Mouse (Mus musculus) ovary, postnatal 14 days (tissue): Measurements from ENCODE around the gene App.

Source experiments
- DNase-seq: peaks from one replicate; pipeline ENCODE4 v3.0.0; 2022; ENCODE audit warnings: low spot score

The App gene

DNA sequence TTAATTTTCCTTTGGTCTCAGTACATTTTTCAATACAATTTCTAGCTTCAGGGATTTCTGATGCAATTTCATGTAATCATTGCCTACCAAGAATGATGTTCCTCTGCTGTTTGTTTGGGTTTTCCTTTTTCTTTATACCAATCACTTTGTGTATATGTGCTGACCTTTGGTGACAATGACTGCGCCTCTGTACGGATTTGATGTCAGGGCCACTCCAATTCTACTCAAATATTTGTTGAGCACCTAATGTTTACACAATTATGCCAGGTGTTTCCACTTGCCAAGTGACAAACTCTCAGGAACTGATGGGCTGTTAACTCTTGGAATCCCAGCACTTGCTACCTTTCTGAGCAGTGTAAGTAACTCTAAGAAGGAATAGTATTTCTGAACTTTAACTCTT lies 98.2 kb downstream of the App start:
- no peak for DNase-seq

DNA sequence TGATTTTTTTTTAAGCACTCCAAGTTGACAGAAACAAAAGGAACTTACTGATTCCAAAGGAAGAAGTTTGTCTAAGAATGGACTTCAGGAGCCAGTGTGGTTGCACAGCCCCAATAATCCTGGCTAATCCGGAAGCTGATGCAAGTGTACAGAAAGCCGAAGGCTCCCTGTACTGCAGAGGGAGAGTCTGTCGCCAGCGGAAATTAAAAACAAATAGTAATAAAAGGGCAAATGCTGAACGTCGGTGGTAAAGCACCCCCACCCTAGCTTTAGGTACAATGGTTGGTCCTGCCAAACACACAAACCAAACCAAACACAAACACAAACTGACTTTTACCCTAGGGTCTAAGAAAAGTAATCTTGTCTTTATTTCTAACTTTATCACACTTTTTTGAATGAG lies 98.7 kb downstream of the App start:
- DNase-seq, result no peak

DNA sequence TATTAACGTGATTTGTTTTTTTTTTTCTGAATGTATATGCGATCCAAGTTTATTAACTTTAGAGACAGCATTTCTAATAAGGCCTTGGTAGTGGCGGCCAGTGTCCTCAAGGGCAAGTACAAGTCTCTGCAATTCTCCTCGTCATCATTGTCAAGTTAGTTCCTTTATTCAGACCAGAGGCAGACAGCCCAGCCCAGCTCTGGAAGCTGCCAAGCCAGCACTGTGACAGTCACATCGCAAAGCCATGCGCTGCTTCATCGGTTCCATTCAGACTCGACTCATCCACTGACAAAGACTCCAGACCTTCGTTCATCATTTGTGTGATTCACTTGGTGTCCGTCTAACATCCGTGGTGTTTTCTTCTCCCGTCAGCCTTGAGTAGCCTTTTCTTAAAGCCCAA lies 100.9 kb downstream of the App start:
- no peak for DNase-seq

- DNase-seq, result no peak
Observed at GRCm38 (mm10) chr16:85071791-85072190, 101.8 kb downstream of the App start.

DNA sequence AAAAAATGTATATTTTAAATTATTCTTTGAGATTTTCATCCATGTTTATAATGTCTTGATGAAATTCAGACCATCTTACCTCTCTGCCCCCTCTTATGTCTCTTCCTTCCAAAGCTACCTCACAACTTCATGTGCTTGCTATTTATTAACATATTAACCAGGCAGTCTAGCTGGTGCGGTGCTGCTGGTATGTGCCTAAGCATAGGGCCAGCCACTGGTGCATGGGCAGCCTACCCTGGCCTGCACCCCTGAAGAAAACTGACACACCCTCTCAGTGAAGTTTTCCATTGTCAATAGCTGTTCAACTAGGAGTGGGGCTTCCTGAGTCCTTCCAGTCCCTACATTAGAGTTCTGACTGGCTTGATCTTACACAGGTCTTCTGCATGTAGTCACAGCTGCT lies 102.3 kb downstream of the App start:
- DNase-seq, result no peak

GRCm38 (mm10) chr16:85067254-85067893 lies 106.2 kb downstream of the App start:
- DNase-seq, result no peak

DNA sequence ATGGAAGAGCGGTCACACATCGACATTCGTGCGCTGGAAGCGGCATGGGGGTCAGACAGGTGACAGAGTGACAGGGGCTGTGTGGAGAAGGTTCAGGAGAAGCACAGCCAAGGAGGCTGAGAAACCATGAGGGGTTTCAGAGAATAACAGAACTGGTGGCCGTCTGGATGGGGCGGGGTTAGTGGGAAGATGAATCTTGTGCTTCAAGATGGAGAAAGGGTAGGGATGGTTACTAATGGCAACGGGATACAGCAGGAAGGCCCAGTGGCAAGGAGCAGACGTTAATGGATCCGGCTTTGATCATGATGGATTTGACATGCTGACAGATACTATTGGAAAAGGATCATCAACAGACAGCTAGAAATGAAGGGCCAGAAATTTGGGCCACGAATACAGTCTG lies 107.3 kb downstream of the App start:
- DNase-seq, result no peak

DNA sequence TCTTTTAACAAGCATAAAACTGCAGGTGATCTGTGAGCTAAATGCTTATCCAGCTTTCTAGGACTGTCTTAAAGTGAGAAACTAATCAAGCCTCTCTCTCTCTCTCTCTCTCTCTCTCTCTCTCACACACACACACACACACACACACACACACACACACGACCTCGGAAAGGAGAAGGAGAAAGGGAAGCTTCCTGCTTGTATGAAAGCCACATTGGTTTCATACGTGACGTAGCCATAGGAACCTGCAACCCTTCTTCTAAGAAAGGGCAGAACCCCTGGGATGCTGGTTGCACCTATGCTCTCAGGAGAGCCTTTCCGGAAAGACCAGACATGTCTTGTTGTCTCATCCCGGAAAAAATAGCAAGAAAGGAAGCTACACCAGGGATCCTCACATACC lies 108.8 kb downstream of the App start:
- DNase-seq, result no peak

GRCm38 (mm10) chr16:85062732-85063131 lies 110.8 kb downstream of the App start:
- no peak for DNase-seq

DNA sequence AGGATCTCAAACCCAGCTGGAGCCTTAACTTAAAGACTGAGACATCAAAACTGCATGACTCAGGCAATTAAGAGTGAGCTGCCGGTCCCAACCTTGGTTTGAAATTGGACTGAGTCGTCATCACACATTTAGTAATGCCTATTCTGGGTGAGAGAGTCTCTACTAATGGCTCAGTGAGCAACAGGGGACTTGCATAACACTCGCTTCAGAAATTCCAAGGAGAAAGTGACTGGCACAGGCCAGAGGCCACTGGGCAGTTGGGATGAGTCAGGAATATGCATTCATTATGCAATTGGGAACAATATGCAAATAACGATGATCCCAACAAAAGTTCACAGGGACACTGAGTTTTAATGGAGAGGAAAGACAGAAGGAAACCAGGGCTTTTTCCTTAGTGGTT lies 111.8 kb downstream of the App start:
- DNase-seq, result no peak

DNA sequence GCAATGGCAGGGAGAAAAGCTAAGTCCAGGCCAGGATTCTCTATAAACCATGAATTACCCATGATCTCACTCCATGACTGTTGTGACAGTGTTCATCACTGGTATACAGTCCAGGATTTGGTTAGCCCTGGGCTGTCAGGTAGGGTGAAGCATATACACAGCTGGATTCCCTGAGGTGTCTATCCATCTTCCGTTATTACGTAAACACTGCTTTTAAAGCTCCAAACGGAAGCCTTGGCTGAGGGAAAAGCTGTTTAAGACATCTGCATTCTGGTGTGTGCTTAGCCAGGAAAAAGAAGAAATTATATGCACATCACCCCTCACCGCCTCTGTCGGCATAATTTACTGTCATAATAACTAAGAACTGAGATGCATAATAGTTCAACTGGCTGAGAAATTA lies 115.4 kb downstream of the App start:
- no peak for DNase-seq

GRCm38 (mm10) chr16:85056212-85056611 lies 117.4 kb downstream of the App start:
- DNase-seq, result no peak

DNA sequence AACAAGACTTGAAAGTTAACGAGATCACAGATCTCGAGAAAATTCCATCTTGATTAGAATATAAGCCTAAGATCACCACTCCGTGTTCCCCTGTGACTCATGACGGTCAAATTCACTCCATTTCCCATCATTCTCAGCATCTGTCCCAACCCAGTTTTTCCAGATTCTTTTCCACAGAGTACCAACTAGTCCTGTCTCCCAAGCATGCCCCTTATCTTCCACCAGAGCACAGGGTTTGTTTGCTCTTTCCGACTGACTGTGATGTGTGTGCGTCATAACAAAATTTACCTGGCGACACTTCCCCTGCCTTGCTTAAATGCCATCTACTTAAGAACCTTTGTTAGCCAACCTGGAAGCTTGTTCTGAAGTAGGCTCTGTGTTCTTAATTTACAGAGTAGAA lies 119.6 kb downstream of the App start:
- DNase-seq, result no peak

DNA sequence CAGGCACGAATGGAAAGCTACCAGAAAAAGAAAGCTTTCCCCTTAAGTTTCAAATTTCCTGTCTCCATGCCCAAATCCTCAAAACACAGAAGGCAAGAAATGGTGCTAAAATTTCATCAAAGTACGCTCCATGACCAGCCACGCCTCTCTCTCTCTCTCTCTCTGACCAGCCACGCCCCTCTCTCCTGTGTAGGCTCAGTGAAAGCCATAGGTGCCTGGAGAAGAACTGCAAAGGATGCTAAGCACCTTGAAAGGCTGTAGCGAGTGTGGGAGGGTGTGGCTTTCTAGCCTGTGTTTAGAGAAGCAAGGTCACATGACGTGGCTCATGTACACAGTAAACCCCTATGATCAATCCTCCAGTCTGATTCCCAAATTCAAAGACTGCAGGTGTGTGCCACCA lies 126.3 kb downstream of the App start:
- DNase-seq, result no peak

GRCm38 (mm10) chr16:85041153-85041959 lies 132.2 kb downstream of the App start:
- no peak for DNase-seq

DNA sequence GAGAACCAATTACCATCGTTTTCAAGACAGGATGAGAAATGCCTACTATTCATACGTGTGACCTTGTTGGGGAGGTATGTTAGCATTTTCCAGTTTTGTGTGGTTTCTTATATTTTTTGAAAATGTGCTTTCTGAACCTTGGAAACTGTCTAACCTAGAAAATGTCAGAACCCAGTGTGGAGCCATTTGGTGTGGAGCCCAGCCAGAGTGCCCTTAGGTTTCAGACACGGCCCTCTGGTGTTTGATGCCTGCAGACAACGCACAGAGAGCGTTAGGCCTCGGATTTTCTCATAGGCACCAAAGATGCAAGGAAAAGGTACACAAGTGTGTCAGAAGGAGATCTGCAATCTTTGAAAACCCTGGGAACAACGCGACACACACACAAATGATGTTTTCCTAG lies 134.8 kb downstream of the App start:
- no peak for DNase-seq

- no peak for DNase-seq
Observed at GRCm38 (mm10) chr16:85037969-85038644, 135.5 kb downstream of the App start.

DNA sequence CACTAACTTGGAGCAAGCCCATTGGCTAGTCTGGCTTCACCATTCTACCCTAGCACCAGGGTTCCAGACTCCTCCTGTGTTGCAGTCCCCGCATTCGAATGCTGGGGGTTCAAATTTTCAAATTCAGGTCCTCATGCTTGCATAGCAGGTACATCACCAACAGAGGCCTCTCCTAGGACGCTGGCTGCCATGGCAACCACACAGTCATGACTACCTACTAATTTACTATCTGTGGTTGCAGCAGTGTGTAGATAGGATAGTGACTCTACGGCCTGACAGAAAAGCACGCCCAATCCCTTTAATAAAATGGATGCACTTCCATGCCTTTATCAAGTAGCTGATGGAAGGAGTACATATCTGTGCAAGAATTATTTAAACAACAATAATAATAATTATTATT lies 137.8 kb downstream of the App start:
- no peak for DNase-seq

DNA sequence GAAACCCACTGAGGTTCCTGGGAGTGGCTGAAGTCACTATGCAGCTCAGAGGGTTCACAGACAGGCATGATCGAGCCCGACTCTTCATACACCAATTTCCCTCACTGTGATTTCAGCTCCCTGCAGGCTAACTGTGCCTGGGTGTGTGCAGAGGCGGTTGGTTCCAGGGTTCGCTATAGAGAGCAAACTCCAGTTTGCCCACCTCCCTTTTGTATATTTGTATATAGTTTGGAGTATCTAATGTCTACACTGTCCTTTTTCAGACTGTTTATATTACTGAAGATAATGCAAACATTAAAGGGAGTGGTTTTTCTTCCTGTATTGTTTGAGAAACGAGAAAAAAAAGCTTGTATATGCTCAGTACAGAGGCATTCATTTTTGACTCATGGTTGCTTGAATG lies 139.8 kb downstream of the App start:
- no peak for DNase-seq

DNA sequence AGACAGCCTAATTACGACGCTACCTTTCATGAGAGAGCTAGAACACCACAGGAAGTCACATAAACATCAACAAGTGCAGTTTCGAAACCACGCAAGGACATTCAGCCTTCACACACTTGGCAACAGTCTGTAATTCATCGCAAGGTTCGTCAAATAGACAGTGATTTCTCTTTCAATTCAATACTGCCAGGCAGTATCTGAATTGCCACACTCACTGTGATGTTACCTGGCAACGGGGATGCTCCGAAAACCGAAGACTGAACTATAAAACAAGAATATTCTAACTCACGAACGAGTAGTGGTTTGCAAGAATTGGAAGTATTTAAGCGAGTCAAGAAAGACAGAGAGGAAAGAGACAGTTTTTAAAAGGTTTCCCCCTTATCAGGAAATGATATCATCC lies 142.8 kb downstream of the App start:
- no peak for DNase-seq

DNA sequence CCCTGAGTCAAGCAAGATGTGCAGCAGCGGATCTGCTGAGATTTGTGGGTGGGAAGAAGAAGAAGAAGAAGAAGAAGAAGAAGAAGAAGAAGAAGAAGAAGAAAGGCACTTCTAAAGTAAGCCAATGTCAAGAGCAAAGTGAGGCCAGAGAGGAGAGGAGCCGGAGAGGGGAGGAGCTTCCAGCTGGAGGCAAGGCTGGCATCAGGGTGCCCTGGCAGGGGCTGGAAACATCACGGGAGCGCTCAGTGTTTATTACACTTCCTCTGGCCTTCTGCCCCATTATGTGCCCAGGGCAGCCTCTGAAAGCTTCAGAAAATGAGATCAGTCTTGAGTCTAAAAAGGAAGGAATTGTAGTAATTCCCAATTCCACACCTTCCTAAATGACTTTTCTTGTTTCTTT lies 145.2 kb downstream of the App start:
- no peak for DNase-seq

DNA sequence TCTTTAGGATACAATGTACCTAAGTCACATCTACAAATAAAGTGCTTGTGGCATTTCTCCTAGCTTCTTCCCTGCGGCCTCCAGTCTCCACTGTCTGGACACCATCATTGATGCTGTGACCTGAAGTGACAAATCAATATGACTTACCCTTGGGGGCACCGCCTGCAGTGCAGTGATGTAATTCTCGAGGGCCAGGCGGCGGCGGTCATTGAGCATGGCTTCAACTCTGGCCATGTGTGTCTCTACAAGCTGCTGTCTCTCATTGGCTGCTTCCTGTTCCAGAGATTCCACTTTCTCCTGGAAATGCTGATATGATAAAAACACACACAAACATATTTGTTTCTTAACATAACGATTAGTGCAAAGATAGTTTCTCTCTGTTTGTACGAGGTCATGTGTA lies 148.9 kb downstream of the App start:
- no peak for DNase-seq

DNA sequence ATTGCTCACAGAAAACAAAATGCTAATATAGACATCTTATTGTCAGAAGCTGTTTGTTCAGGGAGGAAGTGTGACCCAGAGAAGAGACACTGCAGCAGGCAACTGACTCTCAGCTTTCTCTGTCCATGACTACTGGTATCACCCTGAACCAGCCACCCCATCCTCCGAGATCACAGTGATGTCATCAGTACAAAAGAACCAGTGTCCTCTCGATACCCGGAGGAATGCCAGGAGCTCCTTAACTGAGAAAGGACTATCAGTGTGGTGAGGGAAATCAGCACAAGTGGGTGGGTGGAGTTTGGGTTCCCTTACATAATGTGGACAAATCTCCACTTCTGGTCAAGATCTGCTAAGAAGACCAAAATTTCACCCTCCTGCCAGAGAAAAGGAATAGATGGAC lies 150.5 kb downstream of the App start:
- no peak for DNase-seq
